Mouse (Mus musculus): ENCODE data around the gene Pik3cg.
"Not testable (repeated sequence)": the region's sequence is repeated elsewhere in the genome, so short reads cannot be mapped to it uniquely, and the experiment has no call there.

Pik3cg gene

DNA sequence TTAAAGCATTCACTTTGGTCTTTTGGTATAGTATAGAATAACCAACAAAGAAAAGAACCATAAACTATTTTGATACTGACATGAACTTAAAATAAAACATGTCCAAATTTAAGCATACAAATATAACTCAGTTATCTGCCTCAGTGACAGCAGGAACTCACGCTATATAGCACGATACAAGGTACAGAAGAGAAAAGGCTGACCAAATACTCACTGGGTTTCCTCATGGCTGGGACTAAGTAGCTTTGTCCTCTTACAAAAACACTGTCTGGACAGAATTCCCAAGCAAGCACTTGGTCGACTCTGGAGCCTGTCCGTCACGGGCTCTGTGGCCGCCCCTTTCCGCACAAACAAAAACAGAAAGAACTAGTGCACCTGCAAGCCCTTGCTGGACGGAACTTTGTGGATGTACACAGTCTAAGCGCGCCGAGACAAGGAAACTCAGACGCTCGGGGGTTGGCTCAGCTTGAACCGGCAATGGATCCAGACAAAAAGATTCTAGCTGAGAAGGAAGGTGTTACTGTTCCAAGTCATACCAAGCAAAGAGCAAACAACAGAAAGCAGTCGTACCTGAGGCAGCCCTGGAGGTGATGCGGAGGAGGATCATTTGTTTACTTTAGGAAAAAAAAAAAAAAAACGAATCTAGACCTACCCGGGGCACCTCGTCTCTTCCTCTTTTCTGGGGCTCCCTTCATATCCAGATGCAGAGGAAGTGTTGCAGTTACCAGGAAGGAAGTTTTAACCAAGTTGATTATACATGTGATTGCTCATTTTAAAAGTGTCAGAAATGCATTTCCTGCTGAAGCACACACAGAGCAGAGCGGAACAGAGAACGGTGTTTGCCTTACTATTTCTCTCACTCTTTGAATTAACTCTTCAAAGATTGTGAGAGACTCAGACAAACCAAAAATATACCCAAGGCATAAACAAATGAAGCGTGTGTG is at the start of gene Pik3cg:
Gene Pik3cg, minus strand, starts transcription at position 712 of the 944 bp plus-strand sequence.
- peak; percentile 43 for DNase-seq (ENCODE audit: low spot score)

DNA sequence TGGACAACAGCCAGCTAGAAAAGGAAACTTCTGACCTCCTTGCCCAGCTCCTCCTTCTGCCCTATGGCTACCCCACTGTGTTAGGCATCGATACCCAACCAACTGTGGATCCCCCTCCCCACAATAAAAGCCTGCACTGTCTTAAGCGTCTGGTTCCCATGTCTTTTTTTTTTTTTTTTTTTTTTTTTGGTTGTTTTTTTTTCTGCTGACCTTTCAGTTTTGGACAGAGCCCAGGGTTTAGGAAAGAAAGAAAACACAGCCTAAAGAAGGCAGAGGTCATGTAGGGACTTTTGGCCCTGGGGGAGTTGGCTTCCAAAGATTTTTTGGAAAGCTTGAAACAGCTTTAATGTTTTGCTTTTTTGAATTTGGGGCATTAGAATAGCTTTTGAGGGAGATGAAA is 40.0 kb upstream of the Pik3cg start:
- DNase-seq (ENCODE audit: low spot score), result no peak

DNA sequence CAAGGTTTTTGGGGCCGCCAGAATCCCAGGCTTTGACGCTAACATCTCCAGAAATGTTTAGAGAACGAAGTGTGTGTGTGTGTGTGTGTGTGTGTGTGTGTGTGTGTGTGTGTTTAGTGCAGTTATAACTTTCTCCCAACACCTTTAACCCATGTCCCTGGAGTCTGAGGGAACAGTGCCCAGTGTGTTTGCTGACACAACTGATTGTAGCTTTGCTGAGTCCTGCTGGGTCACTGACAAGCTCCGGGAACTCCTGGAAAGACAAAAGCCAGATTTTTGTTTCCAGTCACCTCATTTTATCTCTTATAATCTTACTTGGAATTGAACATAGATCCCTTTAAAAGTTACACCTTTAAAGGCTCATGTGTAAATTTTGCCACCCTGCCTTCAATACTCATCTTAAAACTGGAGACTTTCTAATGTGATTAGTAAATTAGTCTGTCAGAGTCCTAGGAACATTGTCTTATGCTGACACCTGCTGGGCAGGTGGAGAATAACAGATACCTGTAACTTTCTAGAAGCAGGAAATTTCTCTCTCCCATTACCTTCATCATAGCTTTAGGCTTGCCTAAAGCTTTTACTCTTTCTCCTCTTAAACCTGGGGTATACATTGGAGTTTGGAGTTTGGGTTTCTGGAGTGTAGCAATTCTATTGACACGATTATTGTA is 37.2 kb upstream of the Pik3cg start:
- DNase-seq (ENCODE audit: low spot score), result peak; percentile 29

DNA sequence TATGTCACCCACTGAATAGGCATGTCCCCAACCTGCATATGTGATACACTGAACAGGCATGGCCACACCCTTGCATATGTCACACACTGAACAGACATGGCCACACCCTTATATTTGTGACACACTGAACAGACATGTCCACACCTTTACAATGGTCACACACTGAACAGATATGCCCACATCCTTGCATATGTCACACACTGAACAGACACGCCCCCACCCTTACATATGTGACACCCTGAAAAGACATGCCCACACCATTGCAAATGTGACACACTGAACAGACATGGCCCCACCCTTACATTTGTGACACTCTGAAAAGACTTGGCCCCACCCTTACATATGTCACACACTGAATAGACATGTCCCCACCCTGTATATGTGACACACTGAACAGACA is 35.1 kb upstream of the Pik3cg start:
- DNase-seq (ENCODE audit: low spot score), result no peak

- DNase-seq (ENCODE audit: low spot score), result not testable (repeated sequence)
Observed at GRCm38 (mm10) chr12:32239134-32239533, 30.7 kb upstream of the Pik3cg start.

GRCm38 (mm10) chr12:32238433-32238832 is 30.0 kb upstream of the Pik3cg start:
- no peak for DNase-seq (ENCODE audit: low spot score)

DNA sequence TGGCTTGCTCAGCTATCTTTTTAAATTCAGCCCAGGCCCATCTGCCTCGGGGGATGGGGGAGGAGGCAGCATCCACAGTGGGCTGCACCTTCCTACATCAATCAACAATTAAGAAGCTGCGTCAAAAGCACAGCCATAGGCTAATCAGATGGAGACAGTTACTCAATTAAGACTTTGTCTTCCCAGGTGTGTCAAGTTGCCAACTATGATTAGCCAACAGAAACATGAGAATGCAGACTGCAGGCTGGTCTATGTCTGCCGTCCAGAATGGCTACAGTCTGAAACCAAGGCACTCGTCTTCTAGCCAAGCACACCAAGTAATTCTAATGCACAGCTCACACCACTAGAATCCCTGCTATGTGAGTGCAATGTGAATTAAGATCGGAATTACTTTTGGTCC is 29.4 kb upstream of the Pik3cg start:
- no peak for DNase-seq (ENCODE audit: low spot score)

DNA sequence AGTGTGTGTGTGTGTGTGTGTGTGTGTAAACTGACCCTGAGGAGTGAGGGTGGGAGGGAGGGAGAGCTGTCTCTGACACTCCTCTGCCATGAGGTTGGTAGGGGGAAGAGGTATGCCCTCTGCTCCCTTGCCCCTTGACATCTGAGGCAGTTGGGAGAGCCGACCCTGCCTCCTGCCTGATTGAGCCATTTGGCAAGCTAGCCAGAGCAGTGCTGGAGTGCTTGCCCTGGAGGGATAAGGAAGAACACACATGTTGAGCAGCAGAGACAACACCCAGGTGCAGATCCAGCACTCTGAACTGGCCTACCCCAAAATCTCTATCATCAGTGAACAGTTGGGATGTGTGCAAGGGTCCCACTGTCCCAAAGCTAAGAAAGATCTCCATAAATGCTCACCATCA is 28.7 kb upstream of the Pik3cg start:
- no peak for DNase-seq (ENCODE audit: low spot score)

GRCm38 (mm10) chr12:32236450-32236849 is 28.0 kb upstream of the Pik3cg start:
- no peak for DNase-seq (ENCODE audit: low spot score)

DNA sequence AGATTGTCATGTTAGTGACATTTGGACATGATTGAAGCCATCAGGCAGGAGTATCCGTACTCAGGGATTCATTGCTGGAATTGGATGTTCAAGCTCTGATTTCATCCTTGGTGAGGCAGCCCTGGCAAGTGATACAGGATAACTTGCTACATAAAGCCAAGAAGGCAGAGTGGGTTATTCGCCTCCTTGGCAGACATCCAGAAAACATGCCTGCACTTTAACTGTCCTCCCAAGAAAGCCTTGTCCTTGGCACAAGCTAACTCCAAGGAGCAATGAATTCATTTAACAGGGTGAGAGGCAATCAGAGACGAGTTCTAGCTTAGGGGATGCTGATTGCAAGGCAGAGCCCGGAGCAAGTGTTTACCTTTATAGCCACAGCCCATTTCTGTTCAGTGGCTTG is 25.4 kb upstream of the Pik3cg start:
- no peak for DNase-seq (ENCODE audit: low spot score)

DNA sequence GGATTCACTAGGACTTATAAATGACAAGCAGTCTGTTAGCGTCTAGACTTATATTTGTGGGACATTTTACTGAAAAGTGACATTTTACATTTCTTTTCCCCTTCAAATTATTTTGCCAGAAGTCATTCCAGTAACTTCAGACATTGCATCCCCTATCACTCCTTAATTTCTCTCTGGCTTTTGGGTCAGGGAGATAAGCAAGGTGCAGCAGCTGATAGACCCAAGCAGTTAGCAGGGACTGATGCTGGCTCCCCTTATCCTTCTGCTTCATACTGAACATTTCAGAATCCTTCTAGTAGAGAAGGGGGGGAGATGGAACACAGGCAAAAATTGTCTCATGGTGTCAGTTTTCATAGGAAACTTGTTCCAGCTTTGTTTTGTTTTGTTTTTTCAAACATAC is 22.9 kb upstream of the Pik3cg start:
- no peak for DNase-seq (ENCODE audit: low spot score)

DNA sequence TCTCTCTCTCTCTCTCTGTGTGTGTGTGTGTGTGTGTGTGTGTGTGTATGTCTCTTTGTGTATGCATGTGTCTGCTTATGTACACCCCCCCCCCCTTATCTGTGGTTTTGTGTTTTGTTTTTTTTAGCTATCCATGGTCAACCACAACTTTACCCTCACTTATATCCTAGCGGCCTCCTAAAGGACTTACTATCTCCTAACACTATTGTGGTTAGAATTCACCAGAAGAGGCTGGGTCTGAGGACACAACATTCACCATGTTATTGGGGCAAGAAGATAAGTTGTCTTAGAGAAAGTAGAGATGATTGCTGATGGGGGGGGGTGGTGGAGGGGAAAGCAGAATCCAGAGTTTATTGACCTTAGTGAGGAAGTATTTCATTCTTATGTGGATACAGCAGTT is 15.2 kb upstream of the Pik3cg start:
- DNase-seq (ENCODE audit: low spot score), result no peak

- DNase-seq (ENCODE audit: low spot score), result peak; percentile 30
Observed at GRCm38 (mm10) chr12:32222758-32223385, 14.4 kb upstream of the Pik3cg start.

DNA sequence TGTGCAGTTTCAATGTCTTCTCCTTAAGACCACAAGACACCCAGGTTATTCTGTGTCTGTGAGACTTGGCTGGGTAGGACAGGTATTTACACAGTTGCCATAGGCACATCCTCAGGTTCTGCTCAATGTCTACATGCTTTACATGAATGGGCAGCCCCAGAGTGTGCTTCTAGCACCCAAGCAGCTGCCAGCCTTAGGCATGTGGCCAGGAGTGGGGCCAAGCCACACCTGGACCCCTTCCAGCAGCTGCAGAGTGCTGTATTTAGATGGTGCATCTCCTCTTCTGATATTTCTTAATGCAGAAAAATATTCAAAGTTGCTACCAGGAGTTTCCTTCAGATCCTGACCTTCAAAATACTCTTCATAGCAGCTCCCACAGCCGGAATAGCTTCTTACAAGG is 11.9 kb upstream of the Pik3cg start:
- DNase-seq (ENCODE audit: low spot score), result no peak

DNA sequence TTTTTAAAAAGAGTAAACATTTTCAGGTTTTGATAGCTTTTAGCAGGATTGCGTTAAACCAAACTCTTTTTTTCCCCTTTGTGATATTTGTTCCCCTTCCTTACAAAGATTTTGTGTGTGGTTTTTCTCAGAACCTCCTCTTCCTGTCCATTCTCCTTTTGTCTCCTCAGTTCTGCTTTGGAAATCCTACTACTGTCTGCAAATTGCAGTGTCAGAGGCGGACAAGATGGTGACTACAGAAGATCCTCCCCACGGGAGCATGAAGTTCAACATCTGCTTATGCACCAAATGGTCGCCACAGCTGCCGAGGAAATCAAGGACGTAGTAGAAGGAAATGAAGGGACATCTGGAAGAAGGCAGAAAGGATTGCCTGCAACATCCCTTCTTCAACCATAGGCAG is 6.7 kb upstream of the Pik3cg start:
- DNase-seq (ENCODE audit: low spot score), result no peak

- no peak for DNase-seq (ENCODE audit: low spot score)
Observed at GRCm38 (mm10) chr12:32212702-32213101, 4.2 kb upstream of the Pik3cg start.

GRCm38 (mm10) chr12:32212156-32212555 is 3.7 kb upstream of the Pik3cg start:
- DNase-seq (ENCODE audit: low spot score), result no peak

GRCm38 (mm10) chr12:32211257-32211656 is 2.8 kb upstream of the Pik3cg start:
- DNase-seq (ENCODE audit: low spot score), result no peak

DNA sequence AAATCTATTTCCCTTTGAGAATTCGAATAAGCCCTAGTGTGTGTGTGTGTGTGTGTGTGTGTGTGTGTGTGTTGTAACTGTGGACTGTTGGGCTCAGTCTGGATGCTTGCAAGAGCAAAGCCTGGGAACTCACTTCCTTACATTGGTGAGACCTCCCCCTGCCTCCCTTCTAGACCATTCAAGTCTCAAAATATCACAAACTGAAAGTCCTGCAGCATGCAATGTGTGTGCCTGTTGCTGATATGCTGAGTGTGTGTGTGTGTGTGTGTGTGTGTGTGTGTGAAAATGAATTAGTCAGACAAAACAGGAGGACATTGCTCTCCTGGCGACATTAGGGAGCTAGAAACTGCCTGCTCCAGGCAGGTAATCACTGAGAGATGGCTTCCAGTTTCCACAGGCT is 492 bp upstream of the Pik3cg start:
- DNase-seq (ENCODE audit: low spot score), result peak; percentile 16

DNA sequence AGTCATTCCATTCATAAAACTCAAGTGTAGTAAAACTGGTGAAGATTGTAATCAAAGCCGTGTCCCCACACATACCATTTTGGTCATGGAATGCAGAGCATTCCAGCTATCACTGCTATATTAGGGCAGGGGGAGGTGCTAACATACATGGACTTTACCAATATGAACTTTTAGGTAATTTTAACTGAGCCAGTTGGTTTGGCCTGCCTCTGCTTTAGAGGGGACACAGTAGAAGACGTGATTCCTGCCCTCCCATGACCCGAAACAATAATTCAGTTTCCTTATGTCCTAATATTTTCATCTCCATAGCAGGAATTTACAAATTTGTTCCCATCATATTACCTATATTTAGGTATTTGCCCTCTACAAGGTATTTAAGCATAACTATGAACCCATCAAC is 1.3 kb downstream of the Pik3cg start:
- no peak for DNase-seq (ENCODE audit: low spot score)

DNA sequence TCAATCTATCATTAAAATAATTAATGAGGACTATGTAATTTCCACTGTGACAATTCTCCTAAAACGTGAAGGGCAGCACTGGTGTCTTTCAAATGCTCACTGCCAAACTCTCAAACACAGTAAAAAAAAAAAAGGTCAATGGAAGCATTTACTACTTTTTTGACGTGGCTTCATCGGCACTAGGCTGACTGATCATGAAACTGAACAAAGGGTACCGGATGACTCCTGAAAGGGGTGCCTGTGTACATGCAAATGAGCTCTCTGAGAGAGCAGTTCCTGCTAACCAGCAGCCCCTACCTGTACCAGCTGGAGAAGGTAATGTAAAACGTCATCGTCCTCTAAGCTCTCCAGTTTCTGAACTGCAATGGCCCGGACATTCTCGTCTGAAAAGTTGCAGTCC is 4.8 kb downstream of the Pik3cg start:
- no peak for DNase-seq (ENCODE audit: low spot score)

DNA sequence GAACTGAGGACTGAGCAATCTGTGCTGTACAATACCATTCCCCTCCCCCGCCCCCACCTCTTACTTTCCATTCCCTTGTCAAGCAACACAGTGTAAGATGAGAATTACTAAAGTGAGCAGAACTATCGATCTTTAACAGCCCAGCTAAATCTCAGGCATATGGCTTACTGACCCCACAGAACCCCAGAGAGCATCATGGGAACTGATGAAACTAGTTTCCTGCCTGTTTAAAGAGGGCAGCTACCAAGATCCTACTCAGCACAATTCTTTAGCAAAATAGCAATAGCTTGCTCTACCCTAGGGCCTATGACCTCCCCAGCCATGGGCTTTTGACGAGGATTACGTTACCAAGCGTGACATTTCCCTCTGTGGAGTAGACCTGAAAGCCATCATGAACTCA is 5.9 kb downstream of the Pik3cg start:
- no peak for DNase-seq (ENCODE audit: low spot score)

GRCm38 (mm10) chr12:32201932-32202331 is 6.5 kb downstream of the Pik3cg start:
- no peak for DNase-seq (ENCODE audit: low spot score)

Measured in spleen, adult 12 weeks (tissue).